Mouse (Mus musculus): ENCODE results near the gene Gm10668. TPM values are rescaled to one million over a fixed set of nuclear protein-coding genes. Genes with fewer than 3 reads are reported as not detected.
"Not testable (repeated sequence)": the region's sequence is repeated elsewhere in the genome, so short reads cannot be mapped to it uniquely, and the experiment has no call there.

The Gm10668 gene
- not detected in 2 replicates for polyA plus RNA-seq (2015; fragmentation: Nextera tagmentation; extraction: Ambion mirVana)

- H3K4me3 ChIP-seq (ENCODE audit: low read length); H3K36me3 ChIP-seq (ENCODE audit: insufficient read depth, low read length); H3K4me2 ChIP-seq (replicated peaks; ENCODE audit: low read depth, low read length); H3K9me3 ChIP-seq (ENCODE audit: low read length); H3K9ac ChIP-seq (replicated peaks; ENCODE audit: low read length); H3K27me3 ChIP-seq (ENCODE audit: insufficient read depth, low read length); H3K27ac ChIP-seq (ENCODE audit: low read length); H3K4me1 ChIP-seq (ENCODE audit: insufficient read depth, low read length); ATAC-seq (ENCODE audit: low FRiP score, low TSS enrichment): not testable (repeated sequence)
- no CpG with 5 or more reads among the region's 1 CpGs for WGBS
Measured at GRCm38 (mm10) chr7:20730524-20730923, at the start of gene Gm10668. Gene Gm10668 (minus strand): TSS chr7:20730624.

GRCm38 (mm10) chr7:20770885-20771284 lies 40.5 kb upstream of the Gm10668 start, which contains the start of gene Vmn1r112:
Gene Vmn1r112 (plus strand): TSS chr7:20771185.
- no CpG with 5 or more reads among the region's 3 CpGs for WGBS
- not testable (repeated sequence) for H3K9me3 ChIP-seq (ENCODE audit: low read length); H3K4me1 ChIP-seq (ENCODE audit: insufficient read depth, low read length); H3K4me3 ChIP-seq (ENCODE audit: low read length); H3K27ac ChIP-seq (ENCODE audit: low read length); H3K27me3 ChIP-seq (ENCODE audit: insufficient read depth, low read length); H3K9ac ChIP-seq (replicated peaks; ENCODE audit: low read length); ATAC-seq (ENCODE audit: low FRiP score, low TSS enrichment); H3K36me3 ChIP-seq (ENCODE audit: insufficient read depth, low read length); H3K4me2 ChIP-seq (replicated peaks; ENCODE audit: low read depth, low read length)

- not testable (repeated sequence) for ATAC-seq (ENCODE audit: low FRiP score, low TSS enrichment); H3K36me3 ChIP-seq (ENCODE audit: insufficient read depth, low read length); H3K9ac ChIP-seq (replicated peaks; ENCODE audit: low read length); H3K9me3 ChIP-seq (ENCODE audit: low read length); H3K27ac ChIP-seq (ENCODE audit: low read length); H3K4me3 ChIP-seq (ENCODE audit: low read length); H3K27me3 ChIP-seq (ENCODE audit: insufficient read depth, low read length); H3K4me2 ChIP-seq (replicated peaks; ENCODE audit: low read depth, low read length); H3K4me1 ChIP-seq (ENCODE audit: insufficient read depth, low read length)
- WGBS, result no CpG with 5 or more reads among the region's 2 CpGs
Measured at GRCm38 (mm10) chr7:20703116-20703515, 27.3 kb downstream of the Gm10668 start, which contains the start of gene Vmn1r111. Gene Vmn1r111 (minus strand): TSS chr7:20703216.

Other genes with a start within 250 kb of the Gm10668 start
- gene Vmn1r103, start 220.1 kb downstream of the Gm10668 start, polyA plus RNA-seq (2015; fragmentation: Nextera tagmentation; extraction: Ambion mirVana), result not detected in 2 replicates
- not detected in 2 replicates for gene Vmn1r104, start 196.8 kb downstream of the Gm10668 start, polyA plus RNA-seq (2015; fragmentation: Nextera tagmentation; extraction: Ambion mirVana)
- not detected in 2 replicates for gene Gm5726, start 184.9 kb downstream of the Gm10668 start, polyA plus RNA-seq (2015; fragmentation: Nextera tagmentation; extraction: Ambion mirVana)
- gene Gm4141, start 154.4 kb downstream of the Gm10668 start, polyA plus RNA-seq (2015; fragmentation: Nextera tagmentation; extraction: Ambion mirVana), result not detected in 2 replicates
- not detected in 2 replicates for gene Gm4513, start 131.6 kb downstream of the Gm10668 start, polyA plus RNA-seq (2015; fragmentation: Nextera tagmentation; extraction: Ambion mirVana)
- gene Vmn1r107, start 61.7 kb downstream of the Gm10668 start, polyA plus RNA-seq (2015; fragmentation: Nextera tagmentation; extraction: Ambion mirVana), result not detected in 2 replicates
- not detected in 2 replicates for gene Vmn1r111, start 27.4 kb downstream of the Gm10668 start, polyA plus RNA-seq (2015; fragmentation: Nextera tagmentation; extraction: Ambion mirVana)
- gene Vmn1r112, start 40.6 kb upstream of the Gm10668 start, polyA plus RNA-seq (2015; fragmentation: Nextera tagmentation; extraction: Ambion mirVana), result not detected in 2 replicates
- gene Vmn1r113, start 56.7 kb upstream of the Gm10668 start, polyA plus RNA-seq (2015; fragmentation: Nextera tagmentation; extraction: Ambion mirVana), result not detected in 2 replicates
- gene Vmn1r114, start 81.6 kb upstream of the Gm10668 start, polyA plus RNA-seq (2015; fragmentation: Nextera tagmentation; extraction: Ambion mirVana), result not detected in 2 replicates
- not detected in 2 replicates for gene Vmn1r115, start 114.4 kb upstream of the Gm10668 start, polyA plus RNA-seq (2015; fragmentation: Nextera tagmentation; extraction: Ambion mirVana)
- not detected in 2 replicates for gene Vmn1r116, start 141.6 kb upstream of the Gm10668 start, polyA plus RNA-seq (2015; fragmentation: Nextera tagmentation; extraction: Ambion mirVana)
- not detected in 2 replicates for gene Vmn1r117, start 153.5 kb upstream of the Gm10668 start, polyA plus RNA-seq (2015; fragmentation: Nextera tagmentation; extraction: Ambion mirVana)
- gene Vmn1r118, start 181.7 kb upstream of the Gm10668 start, polyA plus RNA-seq (2015; fragmentation: Nextera tagmentation; extraction: Ambion mirVana), result not detected in 2 replicates

Measured in kidney, embryonic 16.5 days (tissue).